Mouse (Mus musculus): Measurements from ENCODE around the gene Stap2.

- TF ChIP-seq ZNF384 (IDR thresholded peaks at IDR 0.05; ENCODE audit: low read depth, low read length) (no peak), CHD2 (IDR thresholded peaks at IDR 0.05; ENCODE audit: low read depth, low read length) (no peak), HCFC1 (IDR thresholded peaks at IDR 0.05; ENCODE audit: borderline replicate concordance, insufficient read depth, low read length) (no peak)
These were observed 43.8 kb downstream of the Stap2 start for GRCm38 (mm10) chr17:55961631-55962030.
